Mouse (Mus musculus): Measurements from ENCODE around the gene Adamts14. TPM values are rescaled to one million over a fixed set of nuclear protein-coding genes. Genes with fewer than 3 reads are reported as not detected.
A peak's percentile ranks its signal among the peaks of the same experiment; 100 is the strongest.

Gene Adamts14
- total RNA-seq (2021), result 1 to 10 TPM; 1.6 to 2.4 TPM

DNA sequence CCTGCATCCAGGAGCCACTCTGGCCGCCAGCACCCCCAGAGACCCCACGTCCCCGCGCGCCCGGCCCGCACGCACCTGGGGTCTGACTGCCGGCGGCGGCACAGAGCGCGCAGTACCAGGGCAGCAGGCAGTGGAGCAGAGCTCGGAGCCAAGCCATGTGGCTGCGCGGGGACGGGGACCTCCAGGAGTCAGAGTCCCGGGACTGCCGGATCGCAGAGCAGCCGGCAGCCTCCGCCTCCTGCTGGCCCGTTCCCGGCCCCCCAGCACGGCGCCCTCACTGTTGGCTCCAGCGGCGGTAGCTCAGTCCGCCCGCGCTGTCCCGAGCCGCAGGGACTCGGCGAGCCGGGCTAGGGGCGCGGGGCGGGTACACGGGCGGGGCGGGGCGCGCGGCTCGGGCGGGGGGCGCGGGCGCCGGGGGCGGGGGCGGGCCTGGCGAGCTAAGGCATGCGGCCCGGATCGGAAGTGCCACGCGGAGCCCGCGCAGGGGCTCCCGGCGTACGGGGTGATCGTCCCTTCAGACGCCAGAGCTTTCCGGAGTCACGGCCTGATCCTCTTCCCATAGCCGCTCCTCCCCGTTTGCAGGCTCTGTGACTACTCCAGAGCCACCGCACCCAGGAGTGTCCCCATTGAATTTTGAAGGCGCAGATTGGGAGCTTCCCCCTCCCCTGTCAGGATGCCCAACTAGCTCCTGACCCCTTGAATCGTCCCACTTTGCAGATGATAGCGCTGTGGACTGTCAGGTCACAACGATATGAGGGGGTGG, at the start of gene Adamts14:
Gene Adamts14 (minus strand): TSS at position 358 of the 763 bp plus-strand sequence.
- DNase-seq (ENCODE audit: low spot score), result peak; percentile 24
- intact Hi-C loops (cut with DNase I), result no loop called here

DNA sequence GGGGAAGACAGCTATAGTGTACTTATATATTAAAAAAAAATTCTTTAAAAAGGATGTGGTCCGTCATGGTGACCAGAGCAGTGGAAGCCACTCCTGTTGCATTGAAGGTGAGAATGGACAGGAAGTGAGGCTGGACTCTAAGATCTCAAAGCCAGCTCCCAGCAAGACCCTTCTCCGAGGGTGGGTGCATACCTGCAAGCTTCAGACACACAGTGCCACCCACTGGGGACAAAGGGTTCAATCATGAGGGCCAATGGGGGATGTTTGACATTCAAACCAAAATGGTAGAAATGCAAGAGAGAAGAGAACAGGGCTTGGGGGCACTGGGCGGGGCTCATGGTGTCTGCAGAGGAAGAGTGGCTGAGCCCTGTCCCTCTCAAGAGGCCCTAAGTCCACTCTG, 45.3 kb upstream of the Adamts14 start:
- intact Hi-C loops (cut with DNase I), result no loop called here
- no peak for DNase-seq (ENCODE audit: low spot score)

DNA sequence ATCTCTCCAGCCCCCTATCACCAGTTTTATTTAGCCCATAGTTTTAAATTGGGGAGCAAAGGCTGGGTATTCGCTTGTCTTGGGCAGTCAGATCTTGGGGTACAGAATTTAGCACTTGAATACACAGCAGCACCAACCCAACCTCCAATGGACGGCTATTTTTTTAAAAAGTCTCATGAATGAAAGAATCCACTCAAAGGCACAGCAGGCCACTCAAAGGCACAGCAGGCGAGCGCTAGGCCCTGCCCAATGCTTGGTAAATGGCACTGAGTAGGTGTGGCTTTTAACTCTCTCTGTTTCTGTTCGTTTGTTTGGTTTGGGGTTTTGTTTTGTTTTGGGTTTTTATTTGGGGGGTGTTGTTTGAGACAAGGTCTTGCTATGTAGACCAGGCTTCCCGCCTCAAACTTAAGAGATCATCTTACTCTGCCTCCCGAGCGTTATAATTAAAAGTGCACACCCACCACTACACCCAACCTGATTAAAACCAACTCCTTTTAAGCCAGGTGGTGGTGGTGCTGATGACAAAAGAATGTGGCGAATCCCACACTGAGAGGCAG, 42.2 kb upstream of the Adamts14 start:
- intact Hi-C loops (cut with DNase I), result no loop called here

DNA sequence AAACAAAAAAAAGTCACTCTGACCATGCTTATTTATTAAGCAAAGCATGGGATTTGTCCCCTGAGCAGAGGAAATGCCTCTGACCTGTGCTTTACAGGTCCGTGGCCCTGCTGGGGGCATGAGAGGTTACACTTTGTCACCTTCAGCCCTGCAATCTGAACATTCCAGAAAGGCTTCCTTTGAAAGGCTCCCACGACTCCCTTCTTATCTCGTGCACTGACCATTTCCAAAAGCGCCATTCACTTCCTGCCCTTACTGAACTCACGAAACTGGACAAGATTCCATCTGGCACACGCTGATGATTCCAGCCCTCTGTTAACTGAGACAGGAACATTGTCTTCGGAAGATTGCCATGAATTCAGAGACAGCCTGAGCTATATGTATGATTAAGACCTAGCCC, 40.5 kb upstream of the Adamts14 start:
- intact Hi-C loops (cut with DNase I), result no loop called here
- no peak for DNase-seq (ENCODE audit: low spot score)

More for the DNA sequence above, 42.2 kb upstream of the Adamts14 start:
- no peak for DNase-seq (ENCODE audit: low spot score)

DNA sequence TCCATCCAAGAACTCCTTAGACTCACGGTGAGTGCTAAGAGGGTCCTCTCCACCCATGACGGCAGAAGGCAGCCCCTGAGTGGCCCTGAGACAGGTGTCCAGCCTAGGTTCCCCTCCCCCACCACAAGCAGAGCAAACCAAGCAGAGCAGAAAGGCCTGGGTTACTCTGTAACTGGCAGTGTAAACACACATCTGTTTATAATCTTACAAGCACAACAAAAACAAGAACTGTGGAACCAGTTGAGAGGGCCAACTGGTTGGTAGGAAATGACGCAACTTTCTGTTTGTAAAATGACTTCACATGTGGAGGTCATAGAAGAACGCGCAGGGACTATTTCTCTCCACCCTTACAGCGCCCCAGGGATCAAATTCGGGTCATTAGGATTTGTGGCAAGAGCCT, 39.5 kb upstream of the Adamts14 start:
- intact Hi-C loops (cut with DNase I), result no loop called here
- DNase-seq (ENCODE audit: low spot score), result no peak

DNA sequence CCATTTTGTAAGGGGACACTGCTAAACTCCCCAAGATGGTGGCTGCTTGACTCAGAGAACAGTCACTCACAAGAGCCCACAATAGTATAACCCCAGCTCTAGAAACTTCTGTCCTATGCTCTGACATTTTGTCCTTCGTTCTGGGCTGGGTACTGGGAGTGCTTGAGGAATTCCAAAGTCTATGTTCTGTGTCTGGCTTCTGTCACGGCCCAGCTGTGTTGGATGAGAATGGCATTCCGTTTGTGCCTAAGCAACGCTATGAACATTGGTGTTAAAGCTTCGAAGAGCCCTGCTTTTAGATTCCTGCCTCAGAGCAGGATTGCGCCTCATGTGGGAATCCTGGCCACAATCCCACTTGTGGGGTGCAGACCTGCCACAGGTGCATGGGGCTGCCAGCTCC, 38.9 kb upstream of the Adamts14 start:
- intact Hi-C loops (cut with DNase I), result no loop called here

DNA sequence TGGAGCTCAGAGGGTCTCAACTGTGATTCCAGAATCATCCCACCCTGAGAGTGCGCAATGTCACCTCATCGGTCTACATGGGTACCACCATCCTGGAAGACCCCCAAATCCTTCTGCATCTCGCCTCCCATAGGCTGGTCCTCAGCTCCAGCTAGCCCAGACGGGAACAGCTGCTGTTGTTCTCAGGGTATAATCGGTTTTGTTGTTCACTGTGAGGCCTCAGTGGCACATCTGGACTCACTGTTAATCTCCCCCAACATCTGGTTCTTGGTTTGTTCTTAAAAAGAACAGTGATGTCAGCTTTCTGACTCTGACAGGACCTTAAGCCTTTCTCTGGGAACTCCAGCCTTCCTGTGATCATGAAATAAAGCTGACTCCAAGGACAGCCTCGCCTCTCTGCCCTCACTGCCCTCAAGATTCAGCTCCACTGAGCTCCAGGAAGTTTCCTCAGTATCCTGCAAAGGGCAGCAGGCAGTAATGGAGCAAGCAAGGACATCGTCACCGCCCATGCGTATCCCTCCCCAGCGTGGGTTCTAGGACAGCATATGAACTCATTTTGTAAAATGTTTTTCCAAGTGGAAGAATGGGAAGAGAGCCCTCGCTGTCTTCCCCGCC, 35.6 kb upstream of the Adamts14 start:
- DNase-seq (ENCODE audit: low spot score), result no peak
- intact Hi-C loops (cut with DNase I), result no loop called here

More for the DNA sequence above, 38.9 kb upstream of the Adamts14 start:
- DNase-seq (ENCODE audit: low spot score), result no peak

DNA sequence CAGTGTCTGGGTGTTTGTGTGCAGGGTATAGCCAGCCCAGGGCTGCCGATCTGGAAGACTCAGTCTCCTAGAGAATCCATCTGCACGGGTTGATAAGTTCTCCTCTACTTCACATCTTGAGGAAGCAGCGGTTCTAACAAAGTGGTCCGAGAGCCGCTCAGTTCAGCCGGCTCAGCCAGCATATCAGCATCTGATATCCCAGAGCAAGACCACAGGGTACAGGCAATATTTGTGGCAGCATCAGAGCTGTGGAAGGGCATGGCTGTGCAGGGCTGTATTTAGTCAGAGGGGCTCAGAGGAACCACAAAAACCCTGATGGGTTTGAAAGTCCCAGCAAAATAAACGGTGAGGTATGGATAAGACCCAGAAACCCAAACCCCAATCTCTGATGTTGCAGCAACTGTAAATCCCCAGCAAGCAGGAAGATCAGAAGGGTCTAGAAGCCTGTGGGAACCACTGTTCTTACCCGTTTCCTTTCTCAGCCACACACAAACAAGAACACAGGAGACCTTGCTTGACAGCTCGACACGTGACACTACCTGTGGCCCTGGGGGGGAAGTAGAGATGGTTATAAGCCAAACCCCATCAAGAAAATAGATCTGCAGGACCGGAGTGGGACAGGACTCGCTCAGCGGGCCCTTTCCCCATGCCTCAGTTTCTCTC, 32.8 kb upstream of the Adamts14 start:
- no peak for DNase-seq (ENCODE audit: low spot score)
- intact Hi-C loops (cut with DNase I), result no loop called here

DNA sequence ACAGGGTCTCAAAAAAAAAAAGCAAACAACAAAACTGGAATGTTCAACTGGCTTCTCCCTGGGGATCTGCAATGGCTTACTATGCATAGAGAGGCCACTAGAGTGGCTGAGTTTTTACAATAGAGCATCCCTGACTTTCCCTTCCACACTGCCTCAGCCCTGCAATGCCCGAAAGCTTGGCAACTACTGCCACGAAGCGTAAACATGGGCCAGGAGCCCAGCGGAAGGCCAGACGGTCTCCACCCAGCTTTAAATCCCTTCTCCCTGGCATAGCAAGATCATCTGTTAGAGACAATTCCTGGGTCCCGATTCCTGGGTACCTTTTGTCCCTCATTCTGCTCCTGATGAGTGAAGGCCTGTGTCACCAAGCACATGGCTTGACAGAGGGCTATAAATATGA, 30.8 kb upstream of the Adamts14 start:
- no peak for DNase-seq (ENCODE audit: low spot score)
- intact Hi-C loops (cut with DNase I), result no loop called here

DNA sequence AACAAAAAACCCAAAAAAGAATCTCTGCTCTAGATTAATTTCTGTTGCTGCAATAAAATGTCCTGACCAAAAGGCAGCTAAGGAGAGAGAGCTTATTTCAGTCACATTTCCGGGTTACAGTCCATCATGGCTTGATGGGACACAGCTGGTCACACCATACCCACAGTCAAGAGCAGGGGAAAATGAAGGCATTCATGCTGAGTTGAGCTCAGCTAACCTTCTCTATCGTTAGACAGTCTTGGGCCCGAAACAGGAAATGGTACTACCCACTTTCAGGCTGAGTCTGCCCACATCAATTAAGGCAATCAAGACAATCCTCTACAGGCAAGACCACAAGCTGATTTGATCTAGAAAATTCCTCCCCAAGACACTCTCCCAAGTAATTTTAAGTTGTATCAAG, 27.8 kb upstream of the Adamts14 start:
- no peak for DNase-seq (ENCODE audit: low spot score)
- intact Hi-C loops (cut with DNase I), result no loop called here

DNA sequence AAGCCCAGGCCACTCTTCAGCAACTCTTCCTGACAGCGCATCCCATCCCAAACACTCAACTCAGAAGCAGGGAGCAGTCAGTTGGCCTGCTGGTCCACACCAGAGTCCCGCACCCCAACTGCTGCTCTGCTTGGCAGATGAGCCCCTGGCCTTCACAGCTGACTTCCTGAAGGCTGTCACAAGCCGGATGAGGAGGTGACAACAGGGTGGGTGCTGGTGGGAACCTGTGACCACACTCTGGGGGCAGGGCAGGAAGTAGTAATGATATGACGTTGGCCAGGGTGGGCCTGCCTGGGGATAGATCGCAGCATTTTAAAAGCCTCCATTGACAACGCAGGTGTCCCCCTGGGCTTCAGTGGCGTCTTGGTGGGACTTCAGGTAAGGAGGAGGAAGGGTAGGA, 24.2 kb upstream of the Adamts14 start, which contains the start of gene Prf1:
Gene Prf1 (plus strand): TSS at position 357 of the 400 bp plus-strand sequence.
- intact Hi-C loops (cut with DNase I), result no loop called here
- no peak for DNase-seq (ENCODE audit: low spot score)

DNA sequence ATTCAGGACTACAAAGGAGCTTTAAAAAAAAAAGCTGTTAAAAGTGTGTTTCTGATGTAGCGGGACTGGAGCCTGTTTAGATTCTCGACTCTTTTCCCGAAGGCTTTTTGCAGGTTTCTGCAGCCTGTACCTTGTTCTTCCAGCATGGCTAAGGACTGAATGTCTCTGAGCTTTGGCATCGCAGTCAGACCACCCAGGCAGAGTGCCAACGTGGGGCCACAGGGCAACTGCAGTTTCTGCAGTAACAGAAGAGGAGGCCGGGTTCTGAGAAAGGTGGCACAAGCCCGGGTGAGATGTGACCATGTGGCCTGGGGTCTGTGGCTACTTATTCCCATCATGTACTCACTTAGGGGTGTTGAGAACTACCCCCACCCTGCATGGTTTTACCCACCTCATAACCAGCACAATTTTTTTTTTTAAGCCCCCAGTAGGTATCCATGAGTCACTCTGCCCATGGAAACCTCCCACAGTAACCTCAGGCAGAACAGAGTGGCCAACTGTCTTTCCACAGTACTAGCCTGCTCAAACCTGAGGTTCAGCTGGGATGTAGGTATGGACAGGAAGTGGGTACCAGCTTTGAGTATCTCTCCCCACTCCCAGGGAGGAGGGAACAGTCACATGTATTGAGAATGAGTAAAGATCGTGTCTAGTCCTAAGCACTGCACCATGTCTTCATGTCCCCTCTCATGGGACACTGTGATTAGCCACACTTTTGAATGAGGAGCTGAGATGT, 23.6 kb upstream of the Adamts14 start:
- intact Hi-C loops (cut with DNase I), result no loop called here
- DNase-seq (ENCODE audit: low spot score), result no peak

DNA sequence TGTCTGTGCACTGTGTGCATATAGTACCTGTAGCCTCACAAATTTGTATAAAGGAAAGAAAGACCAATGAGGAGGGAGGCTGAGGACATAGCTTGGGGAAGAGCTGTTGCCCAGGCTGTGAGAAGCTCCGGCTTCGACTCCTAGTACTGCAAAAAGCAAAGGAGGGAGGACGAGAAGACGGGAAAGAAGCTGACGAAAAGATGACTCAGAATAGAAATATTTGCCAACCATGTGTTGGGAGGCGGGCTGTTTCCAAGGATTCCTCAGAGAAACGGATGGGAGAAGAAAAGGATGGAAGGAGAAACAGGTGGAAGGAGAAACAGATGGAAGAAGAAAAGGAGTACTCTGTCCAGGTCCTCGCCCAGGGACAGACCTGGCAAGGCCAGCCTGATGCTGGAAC, 21.0 kb upstream of the Adamts14 start:
- no peak for DNase-seq (ENCODE audit: low spot score)
- intact Hi-C loops (cut with DNase I), result no loop called here

DNA sequence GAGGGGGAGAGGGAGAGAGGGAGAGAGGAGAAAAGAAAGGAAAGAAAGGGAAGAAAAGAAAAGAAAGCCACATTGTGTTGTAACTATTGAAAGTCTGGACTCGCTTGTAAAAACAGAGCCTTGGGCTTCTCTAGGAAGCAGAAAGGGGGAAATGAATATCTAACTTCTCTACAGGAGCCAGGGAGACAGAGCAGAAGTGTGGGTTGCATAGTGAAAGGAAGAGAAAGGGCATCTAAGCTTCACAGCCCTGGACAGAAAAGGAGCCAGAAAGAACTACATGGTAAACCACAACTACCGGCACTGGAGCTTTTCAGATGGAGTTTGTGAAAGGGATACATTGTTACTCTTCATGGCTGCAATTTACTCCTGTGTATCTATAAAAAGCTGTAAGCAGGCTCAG, 17.2 kb upstream of the Adamts14 start:
- intact Hi-C loops (cut with DNase I), result no loop called here
- DNase-seq (ENCODE audit: low spot score), result no peak

DNA sequence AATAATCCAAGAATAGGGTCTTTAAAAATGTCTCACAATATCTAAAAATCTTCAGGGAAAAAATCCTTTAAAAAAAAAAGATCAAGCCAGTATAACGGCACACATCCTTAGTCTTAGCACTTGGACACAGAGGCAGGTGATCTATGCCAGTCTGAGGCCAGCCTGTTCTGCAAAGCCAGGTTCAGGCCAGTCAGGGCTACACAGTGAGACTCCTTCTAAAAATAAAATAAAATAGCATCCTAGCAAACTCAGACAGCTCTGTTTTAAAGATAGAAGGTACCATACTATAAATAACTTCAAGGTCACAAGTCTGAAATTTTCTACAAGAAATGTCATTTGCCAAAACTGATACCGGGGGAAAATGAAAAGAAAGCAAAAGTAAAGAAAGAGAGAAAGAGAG, 16.8 kb upstream of the Adamts14 start:
- no peak for DNase-seq (ENCODE audit: low spot score)
- intact Hi-C loops (cut with DNase I), result no loop called here

DNA sequence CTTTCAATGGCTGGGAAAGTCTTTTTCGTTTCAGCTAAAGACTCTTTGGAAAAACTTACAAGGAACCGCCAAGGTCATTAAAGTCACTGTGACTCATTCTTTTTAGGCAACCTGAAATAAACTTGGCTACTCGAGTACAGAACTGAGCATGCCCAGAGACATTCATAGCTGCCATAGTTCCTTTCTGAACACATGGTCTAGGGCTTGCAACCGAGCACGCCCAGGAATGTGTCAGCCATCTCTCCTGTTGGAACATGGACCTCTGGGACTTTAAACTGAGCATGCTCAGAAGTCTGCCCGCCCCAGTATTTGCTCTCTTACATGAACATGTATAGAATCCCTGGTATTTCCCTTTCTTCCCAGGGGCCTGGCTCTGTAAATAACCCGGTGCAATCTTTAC, 13.0 kb upstream of the Adamts14 start:
- no peak for DNase-seq (ENCODE audit: low spot score)
- intact Hi-C loops (cut with DNase I), result no loop called here

DNA sequence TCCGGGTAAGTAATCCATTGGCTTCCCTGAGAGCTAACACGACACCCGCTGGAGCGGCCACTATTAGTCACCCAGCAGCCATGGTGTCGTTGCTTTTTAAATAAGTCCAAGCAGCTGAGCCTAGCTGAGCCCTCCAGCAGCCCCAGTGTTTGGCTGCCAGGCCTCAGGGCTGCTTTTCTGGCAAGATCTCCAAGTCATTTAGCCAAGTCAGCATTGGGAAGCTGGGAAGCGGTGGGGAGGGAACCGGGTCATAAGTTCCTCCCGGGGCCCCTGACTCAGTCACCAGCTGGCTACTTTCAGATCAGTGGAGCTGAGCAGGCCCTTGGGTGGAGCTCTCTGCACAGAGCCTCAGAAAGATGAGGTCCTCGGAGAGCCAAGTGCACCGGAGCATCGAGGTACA, 12.0 kb upstream of the Adamts14 start:
- intact Hi-C loops (cut with DNase I), result no loop called here
- peak; percentile 75 for DNase-seq (ENCODE audit: low spot score)

DNA sequence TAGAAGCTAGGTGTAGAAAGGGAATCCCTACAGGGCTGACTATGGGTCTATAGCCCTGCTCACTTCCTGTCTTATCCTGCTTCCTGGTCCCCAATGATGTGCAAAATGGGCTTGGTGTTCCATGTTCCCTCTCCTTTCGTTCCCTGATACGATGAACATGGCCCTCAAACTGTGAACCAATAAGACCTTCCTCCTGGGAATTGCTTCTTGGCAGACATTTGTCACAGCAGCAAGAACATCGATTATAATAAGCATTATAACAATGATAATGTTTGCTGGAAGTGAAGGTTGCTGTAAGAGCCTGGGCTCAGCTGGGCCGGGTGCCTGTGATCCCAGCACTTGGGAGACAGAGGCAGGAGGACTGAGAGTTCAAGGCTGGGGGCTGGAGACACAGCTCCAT, 11.1 kb upstream of the Adamts14 start:
- no peak for DNase-seq (ENCODE audit: low spot score)
- intact Hi-C loops (cut with DNase I), result no loop called here

DNA sequence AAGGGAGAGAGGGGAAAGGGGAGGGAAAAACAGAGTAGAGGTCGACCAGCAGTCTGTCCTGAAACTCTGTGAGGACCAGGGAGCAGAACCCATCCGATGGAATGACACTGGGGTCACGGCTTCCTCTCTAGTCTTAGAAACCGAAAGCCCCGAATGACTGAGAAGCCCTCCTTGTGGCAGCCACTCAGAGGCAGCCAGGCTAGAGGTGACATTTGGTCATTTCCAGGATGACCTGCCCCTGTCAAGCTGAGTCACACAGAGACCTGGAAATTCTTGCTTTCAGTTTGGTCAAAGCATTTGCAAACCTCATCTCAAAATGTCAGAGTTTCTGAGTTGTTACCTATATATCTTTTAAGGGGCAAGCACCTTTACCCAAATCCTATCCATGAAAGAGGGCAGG, 7.9 kb upstream of the Adamts14 start:
- intact Hi-C loops (cut with DNase I), result no loop called here
- DNase-seq (ENCODE audit: low spot score), result no peak
